Mouse (Mus musculus) layer of hippocampus, adult 18-20 months (tissue): ENCODE results near the gene Cd300c. TPM values are rescaled to one million over a fixed set of nuclear protein-coding genes. Genes with fewer than 3 reads are reported as not detected.
A peak's percentile ranks its signal among the peaks of the same experiment; 100 is the strongest.
"Not testable (repeated sequence)": the region's sequence is repeated elsewhere in the genome, so short reads cannot be mapped to it uniquely, and the experiment has no call there.

Source experiments
- DNase-seq, 2 experiments: peaks; one replicate each; pipeline ENCODE4 v3.0.0; 2022; ENCODE audit warnings: low spot score in 2 of 2
- long read RNA-seq: library from polyadenylated mRNA; stranded (forward); transcript quantifications from one replicate; pipeline ENCODE4 v2.0.0, GENCODE M21; 2021
- total RNA-seq, 2 experiments: library from RNA; stranded (reverse); gene quantifications; 2 replicates each; pipeline ENCODE4 v1.2.3; 2021

Gene Cd300c
- not detected for total RNA-seq
- long read RNA-seq: 0 reads

DNA sequence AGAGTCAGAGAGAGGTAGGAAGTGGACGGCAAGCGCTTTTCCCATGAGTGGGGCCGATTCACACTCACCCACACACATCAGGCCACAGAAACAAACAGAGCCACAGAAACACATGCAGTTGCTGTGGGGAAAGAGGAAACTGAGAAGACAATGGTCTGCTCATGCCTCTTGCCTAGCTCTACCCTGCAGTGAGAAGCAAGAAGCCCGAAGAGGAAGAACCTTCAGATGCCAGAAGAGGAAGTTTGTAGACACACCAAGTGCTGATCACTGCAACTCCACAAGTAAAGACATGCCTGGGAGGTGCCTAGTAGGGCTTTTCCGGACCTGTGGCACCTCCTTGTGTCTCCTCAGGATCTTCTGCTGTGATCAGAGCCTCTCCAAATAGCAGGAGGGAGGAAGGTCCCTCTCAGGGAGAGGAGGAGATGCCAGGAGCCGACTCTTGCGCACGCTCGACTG, at the start of gene Cd300c:
Gene Cd300c (minus strand): TSS at position 406 of the 456 bp plus-strand sequence.
- DNase-seq: peak in 1 of 2 experiments; percentile 5

DNA sequence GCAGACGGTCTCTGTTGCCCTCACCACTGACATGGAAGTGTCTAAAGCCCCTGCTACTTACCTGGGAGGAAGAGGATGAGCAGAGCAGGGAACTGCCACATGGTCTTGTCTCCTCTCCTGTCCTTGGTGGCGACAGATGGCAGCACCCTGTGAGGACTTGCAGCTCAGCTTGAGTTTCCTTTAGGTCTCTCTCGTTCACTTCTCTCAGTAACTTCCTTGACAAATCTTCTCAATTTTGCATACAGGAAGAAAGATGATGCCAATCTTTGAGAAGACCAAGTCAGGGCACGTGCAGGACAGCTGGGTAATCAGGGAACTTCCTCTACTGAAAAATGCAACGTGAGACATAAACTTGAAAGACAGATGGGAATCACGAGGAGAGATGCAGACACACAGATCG, 47.1 kb upstream of the Cd300c start, which contains the start of gene Cd300ld2:
Gene Cd300ld2 (minus strand): TSS at position 101 of the 400 bp plus-strand sequence.
- DNase-seq: not testable (repeated sequence)

DNA sequence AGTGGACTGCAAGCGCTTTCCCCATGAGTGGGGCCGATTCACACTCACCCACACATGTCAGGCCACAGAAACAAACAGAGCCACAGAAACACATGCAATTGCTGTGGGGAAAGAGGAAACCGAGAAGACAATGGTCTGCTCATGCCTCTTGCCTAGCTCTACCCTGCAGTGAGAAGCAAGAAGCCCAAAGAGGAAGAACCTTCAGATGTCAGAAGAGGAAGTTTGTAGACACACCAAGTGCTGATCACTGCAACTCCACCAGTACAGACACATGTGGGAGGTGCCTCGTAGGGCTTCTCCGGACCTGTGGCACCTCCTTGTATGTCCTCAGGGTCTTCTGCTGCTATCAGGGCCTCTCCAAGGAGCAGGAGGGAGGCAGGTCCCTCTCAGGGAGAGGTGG, 35.1 kb upstream of the Cd300c start:
- no peak for DNase-seq

DNA sequence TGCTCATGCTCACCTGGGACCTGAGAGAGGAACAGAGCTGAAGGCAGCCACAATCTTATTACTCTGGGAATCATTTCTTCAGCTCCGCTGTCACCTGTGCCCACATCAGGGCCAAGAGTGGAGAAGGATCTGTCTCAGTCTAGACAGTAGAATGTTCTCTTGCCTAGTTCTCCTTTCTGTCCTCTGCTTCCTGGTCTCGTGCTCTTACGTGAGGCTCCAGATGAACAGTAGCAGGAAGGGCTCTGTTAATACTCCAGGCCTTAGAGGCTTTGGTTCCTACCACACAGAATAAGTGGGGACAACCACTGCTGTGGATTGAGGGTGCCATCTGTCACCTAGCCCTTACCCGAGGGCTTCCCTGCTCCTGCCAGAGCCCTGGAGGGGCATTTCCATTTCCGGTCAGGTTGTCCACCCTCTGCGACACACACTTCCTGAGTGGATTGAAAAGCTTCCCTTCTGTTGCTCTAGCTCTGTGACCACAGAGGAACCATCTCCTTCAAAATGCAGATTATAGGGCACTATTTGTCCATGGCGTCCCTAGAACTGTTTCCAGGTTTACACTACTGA, 32.6 kb upstream of the Cd300c start, which contains the start of gene Cd300c2:
Gene Cd300c2 (minus strand): TSS at position 407 of the 567 bp plus-strand sequence.
- no peak for DNase-seq

DNA sequence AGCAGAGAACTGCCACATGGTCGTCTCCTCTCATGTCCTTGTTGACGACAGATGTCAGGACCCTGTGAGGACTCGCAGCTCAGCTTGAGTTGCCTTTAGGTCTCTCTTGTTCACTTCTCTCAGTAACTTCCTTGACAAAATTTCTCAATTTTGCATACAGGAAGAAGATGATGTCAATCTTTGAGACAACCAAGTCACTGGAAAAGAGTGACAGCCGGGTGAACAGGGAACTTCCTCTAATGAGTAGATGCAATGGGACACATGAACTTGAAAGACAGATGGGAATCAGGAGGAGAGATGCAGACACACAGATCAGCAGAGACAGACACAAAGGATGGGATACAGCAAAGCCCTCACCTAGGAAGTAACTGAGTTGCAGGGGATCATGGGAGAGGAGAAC, 20.8 kb upstream of the Cd300c start, which contains the start of gene Cd300ld:
Gene Cd300ld (minus strand): TSS at position 130 of the 400 bp plus-strand sequence.
- DNase-seq: no peak

DNA sequence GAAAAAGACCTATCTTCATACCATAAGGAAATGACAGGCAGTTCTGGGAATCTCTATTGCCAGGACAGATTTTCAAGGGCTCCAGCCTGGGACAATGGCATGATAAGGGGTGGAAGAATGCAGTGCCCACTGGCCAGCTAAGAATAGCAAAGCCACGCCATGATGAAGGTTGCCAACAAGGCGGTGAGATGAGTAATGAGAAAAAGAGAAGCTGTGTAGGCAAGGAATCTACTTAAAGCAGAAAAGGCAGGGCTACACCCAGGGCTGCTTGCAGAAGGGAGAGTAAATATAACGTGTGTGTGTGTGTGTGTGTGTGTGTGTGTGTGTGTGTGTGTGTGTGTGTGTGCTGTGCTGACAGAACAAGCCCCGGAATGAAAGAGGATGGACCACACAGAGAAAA, 12.9 kb upstream of the Cd300c start:
- no peak for DNase-seq

DNA sequence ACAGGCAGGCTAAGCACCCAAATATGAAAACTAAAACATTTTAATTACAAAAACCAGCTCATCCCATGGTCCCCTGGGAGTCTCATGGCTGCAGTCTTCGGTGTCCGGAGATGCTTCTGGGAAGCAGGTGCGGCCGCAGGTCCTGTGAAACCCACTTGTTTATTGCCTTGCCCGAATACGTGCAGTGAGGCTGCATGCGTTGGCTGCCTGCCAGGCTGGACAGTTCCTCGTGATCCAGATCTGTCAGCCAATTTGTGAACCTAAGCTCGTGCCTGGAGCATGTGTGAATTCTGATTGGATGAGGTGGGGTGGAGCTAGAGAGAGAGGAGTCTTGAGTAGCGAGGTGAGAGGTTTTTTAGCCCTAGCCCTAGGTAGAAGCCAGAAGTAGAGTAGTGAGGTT, 3.8 kb upstream of the Cd300c start:
- no peak for DNase-seq

DNA sequence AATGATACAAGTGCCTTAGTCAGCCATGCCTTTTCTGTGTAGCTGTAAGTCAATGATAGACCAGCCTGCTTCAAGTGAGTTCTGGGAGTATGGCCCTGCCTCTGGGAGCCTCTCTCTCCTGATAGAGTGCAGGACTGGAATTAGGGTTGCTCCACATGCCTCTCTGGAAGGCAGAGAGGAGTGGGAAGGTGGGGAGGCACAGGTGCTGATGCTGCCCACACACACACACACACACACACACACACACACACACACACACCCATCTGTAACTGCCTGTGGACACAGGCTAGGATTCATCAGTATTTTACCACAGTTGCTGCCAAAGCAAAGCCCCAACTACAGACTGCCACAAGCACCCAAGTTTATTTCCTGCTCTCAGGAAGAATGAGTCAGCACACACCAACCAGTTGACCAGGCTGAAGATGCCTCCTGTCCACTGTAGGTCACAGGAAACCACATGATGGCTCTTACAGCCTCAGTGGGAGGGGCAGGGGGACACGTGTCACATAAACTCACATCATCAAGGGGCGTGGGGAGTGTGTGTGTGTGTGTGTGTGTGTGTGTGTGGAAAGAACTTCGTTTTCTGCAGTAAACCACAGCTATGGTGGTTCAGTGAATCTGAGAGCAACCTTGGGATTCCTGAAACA, 3.7 kb downstream of the Cd300c start:
- DNase-seq: no peak

DNA sequence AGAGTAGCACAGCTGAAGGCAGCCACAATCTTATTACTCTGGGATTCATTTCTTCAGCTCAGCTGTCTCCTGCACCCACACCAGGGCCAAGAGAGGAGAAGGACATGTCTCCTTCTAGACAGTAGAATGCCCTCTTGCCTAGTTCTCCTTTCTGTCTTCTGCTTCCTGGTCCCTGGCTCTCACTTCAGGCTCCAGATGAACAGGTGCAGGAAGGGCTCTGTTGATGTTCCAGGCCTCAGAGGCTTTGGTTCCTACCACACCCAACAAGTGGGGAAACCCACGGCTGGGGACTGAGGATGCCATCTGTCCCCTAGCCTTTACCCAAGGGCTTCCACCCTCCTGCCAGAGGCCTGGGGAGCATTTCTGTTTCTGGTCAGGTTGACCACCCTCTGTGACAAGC, 8.6 kb downstream of the Cd300c start:
- DNase-seq: no peak

DNA sequence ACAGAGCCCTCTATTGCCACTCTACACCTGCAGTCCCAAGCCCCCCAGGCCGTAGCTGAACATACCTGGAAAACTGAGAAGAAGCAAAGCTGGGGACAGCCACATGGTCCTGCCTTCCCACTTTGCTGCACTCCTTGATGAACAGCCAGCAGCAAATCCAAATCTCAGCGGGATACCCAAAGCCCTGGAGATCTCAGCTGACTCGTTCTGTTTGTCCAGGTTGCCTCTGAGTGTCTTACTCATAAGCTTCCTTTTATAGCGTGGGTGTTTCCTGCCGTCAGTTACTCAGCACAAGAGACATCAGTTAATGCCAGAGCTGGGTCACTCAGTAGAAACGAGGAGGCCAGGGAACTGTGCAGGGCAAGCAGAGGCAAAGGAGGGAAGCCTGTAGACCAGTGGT, 34.8 kb downstream of the Cd300c start, which contains the start of gene Cd300lb:
Gene Cd300lb (minus strand): TSS at position 243 of the 400 bp plus-strand sequence.
- no peak for DNase-seq

DNA sequence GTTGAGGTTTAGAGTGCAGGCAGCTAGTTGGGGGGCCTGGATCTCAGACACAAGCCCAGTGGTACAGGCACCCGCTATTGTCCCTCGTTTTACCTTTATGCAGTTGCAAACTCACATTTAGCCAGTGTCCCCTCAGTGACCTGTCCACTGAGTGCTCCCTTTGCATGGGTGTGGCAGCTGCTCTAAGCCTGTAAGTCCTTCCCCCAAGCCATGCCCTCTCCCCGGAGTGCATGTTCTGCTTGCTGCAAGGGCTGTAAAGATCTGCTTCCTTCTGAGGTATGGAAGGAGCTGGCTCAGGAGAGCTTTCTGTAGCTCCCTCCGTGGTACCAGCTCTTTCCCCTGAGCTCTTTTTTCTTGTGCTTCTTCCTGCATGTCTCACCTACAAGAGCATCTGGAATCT, 35.4 kb downstream of the Cd300c start:
- no peak for DNase-seq

DNA sequence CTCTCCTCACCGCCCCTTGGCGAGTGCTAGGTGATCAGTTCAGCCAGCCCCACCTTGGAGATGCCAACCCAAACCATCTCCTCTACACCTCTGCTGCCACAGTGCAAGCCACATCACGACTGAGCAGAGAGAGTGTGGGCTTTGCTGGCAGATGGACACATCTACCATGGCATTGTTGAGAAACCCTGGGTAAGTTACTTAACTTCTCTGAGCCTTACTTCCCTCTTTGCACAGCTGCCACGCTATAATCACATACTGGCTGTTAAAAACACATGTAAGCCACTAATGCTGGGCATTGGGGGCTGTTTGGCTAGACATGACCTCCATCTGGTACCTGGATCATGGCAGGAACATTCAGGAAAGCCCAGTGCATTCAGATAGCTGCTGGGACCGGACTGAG, 37.9 kb downstream of the Cd300c start:
- DNase-seq: no peak

DNA sequence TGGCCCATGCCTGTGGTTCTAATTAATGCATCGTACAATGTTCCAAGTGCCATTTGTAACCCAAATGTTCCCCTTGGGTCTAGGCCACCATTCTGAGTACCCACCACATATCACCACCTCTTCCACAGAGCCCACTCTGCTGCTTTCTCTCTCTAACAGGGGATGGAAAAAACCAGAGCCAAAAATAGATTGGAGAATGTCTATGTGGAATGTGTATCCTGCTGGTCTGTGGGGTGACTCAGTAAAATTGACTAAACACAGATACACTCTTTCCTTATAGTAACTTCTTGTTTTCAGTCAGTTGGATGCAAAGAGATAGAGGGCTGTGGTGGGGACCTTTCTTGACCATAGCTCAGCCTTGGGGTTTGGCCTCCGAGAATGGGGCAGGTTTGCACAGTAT, 39.4 kb downstream of the Cd300c start:
- DNase-seq: no peak

DNA sequence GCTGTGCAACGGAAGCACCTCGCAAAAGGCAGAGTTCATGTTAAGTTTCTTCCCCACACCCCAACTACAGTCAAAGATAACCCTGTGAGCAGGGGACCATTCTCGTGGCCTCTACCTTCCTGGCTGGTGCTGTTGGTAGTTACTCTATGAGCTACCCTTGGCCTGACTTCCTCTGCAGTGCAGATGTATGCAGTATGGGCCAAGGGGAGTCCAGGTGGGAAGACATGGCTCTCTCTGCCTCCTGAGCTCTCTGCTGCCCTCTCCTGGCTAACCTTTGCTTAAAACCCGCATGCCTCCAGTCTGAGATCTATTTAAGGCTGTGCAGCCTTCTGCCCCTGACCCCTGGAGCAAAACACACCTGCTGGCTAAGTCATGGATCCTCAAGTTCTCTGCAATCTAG, 45.0 kb downstream of the Cd300c start:
- no peak for DNase-seq

DNA sequence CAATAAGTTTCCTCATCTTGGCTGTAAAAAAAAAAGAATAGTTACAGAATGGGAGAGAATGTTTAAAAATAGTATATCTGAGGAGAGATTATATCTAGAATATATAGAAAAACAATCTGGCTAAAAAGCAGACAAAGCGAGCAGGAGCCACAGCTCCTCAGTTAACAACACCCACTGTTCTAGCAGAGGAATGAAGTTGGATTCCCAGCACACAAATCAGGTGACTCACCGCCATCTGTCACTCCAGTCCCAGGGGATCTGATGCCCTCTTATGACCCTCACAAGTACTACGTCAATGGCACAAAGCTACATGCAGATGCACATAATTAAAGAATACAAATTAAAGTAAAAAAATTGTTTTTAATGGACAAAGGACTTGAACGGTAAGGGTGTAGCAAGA, 46.5 kb downstream of the Cd300c start:
- DNase-seq: peak in 1 of 2 experiments; percentile 45

DNA sequence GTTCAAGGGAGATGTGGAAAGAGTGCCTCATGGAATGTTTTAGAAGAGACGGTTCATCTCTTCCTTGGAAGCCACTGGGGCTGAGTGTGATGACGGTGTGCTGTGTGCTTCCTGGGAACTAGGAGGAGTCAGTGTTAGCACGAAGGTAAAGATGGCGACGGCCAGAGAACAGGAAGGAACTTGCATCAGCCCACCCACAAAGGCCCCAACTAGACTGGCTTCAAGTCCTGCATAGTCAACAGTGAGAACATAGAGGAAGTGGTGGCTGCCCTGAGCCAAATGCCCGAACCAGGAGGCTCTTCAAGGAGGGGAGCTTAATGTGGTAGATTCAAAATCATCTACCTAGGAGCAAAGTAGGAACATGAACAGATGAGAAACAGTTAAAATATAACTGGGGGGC, 51.8 kb downstream of the Cd300c start:
- DNase-seq: no peak

DNA sequence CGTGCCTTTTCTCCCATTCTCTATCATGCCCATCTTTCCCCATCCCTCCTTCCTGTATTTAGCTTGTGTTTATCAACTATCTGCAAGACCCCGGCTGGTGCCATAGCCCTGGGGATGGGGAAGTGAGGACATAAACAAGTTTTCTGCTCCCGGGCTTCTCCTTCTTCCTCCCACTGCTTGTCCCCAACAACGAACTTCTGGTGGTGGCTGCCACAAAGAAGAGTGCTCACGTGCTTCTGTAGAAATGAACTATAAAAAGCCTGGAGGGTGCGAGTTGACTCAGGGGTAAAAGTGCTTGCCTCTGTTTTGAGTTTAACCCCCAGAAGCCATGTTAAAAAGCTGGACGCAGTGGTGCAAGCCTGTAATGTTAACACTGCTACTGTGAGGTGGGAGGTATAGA, 54.0 kb downstream of the Cd300c start:
- no peak for DNase-seq

DNA sequence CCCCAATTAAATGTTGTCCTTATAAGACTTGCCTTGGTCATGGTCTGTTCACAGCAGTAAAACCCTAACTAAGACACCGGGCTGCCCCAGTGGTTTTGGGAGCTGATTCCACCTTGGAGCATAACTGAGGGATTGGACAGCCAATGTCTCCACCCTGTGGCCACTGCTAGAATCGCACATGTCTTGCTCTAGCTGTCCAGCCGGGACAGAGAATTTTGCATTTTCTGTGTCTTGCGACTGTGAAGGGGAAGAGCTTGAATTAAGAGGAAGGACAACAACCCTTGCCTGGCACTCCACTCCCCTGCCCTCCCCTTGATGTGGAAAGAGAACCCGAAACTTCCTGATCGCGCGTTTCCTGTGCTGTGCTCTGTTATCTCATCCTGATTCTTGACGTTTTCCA, 56.1 kb downstream of the Cd300c start:
- DNase-seq: peak; percentile 55 to 86

DNA sequence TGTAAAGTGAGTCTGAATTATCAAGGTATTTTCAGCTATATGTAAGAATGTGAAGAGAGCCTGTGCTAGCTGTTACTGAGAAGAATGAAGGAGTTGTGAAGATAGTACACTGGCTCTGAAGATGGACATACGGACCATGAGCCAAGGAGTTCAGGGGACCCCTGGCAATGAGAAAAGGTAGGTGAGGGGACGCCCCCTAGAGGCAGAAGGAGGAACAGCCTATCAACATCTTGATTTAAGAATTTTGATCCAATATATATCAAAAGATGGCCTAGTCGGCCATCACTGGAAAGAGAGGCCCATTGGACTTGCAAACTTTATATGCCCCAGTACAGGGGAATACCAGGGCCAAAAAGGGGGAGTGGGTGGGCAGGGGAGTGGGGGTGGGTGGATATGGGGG, 59.4 kb downstream of the Cd300c start:
- DNase-seq: not testable (repeated sequence)

DNA sequence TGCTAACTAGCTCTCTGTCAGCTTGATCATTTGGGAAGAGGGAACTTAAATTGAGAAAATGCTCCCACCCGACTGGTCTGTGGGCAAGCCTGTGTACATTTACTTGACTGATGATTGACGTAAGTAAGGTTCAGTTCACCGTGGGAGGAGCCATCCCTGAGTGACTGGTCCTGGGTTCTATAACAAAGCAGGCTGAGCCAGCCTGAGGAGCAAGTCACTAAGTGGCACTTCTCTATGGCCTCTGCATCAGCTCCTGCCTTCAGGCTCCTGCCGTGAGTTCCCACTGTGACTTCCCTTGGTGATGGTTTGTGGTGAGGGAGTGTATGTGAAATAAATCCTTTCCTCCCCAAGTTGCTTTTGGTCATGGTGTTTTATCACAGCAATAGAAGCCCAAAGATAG, 60.9 kb downstream of the Cd300c start:
- DNase-seq: no peak

DNA sequence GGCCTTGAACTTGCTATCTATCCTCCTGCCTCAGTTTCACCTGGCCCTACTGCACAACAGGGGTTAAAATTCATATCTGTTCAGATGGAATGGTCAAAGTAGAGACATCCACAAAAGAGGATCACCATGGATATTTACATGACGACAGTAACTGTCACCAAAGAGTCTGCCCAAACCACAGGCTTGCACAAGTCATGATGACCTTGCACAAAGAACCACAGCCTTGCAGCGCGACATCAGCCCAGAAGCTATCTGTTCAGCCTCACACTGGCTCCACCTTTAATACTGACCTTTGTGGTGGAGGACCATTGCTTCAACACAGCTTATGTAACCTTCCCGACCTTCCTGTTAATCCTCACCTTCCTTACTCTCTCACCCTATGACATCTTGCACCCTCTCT, 61.4 kb downstream of the Cd300c start:
- DNase-seq: no peak
